Mouse (Mus musculus) neutrophil, adult 65 days (primary cell): Measurements from ENCODE around the gene Crhr1. TPM values are rescaled to one million over a fixed set of nuclear protein-coding genes. Genes with fewer than 3 reads are reported as not detected.

ENCODE experiments used
- total RNA-seq: library from RNA; stranded (reverse); gene quantifications from 2 replicates; pipeline ENCODE4 v1.2.4, GENCODE M21; 2023

The Crhr1 gene
- total RNA-seq: not detected in 2 replicates

GRCm38 (mm10) chr11:104132580-104133441 lies at the start of gene Crhr1:
Gene Crhr1, plus strand, starts transcription at chr11:104132855.

GRCm38 (mm10) chr11:104186135-104186836 lies 53.6 kb downstream of the Crhr1 start, which contains the start of gene Sppl2c:
Gene Sppl2c, plus strand, starts transcription at chr11:104186327.

Other genes starting within 250 kb of the Crhr1 start
- 38.8 and 49.8 TPM in 2 replicates for gene Nsf, start 178.8 kb upstream of the Crhr1 start, total RNA-seq
- gene Arf2, start 166.1 kb upstream of the Crhr1 start, total RNA-seq: 24.3 TPM in 2 replicates
- not detected in 2 replicates for gene Sppl2c, start 53.5 kb downstream of the Crhr1 start, total RNA-seq
- gene Mapt, start 98.5 kb downstream of the Crhr1 start, total RNA-seq: not detected in 2 replicates